Mouse (Mus musculus) CH12.LX (cell line): Measurements from ENCODE around the gene Pkn2. TPM values are rescaled to one million over a fixed set of nuclear protein-coding genes. Genes with fewer than 3 reads are reported as not detected.

Source experiments
- DNase-seq: peaks from one replicate; pipeline ENCODE4 v3.0.0-alpha.2; 2013; ENCODE audit errors: extremely low read depth
- H3K27ac ChIP-seq: 2 replicates; pipeline ENCODE4 v1.5.1; 2012; ENCODE audit warnings: low read depth, mild to moderate bottlenecking, control low read depth, moderate library complexity; ENCODE audit not compliant: insufficient read depth
- H3K27me3 ChIP-seq: replicated peaks from 2 replicates; pipeline ENCODE3; 2012; ENCODE audit warnings: inconsistent platforms
- H3K36me3 ChIP-seq, 2 experiments: replicated peaks in 1 of 2; 2 replicates each; pipeline versions ENCODE3 to v1.6.1; 2012; ENCODE audit warnings: inconsistent platforms in 1 of 2, low read length in 1 of 2, mild to moderate bottlenecking in 1 of 2, mixed read lengths in 1 of 2, moderate library complexity in 1 of 2; ENCODE audit not compliant: control insufficient read depth in 1 of 2, insufficient read depth in 1 of 2
- H3K4me1 ChIP-seq, 2 experiments: 2 replicates each; pipeline ENCODE4 v1.6.1; 2012; ENCODE audit warnings: inconsistent platforms in 1 of 2, moderate library complexity in 1 of 2; ENCODE audit not compliant: insufficient read depth in 2 of 2, control insufficient read depth in 1 of 2
- H3K4me2 ChIP-seq: 2 replicates; pipeline ENCODE4 v1.6.1; 2012; ENCODE audit warnings: low read depth, mild to moderate bottlenecking, control low read depth; ENCODE audit not compliant: poor library complexity, insufficient read depth, severe bottlenecking
- H3K4me3 ChIP-seq, 3 experiments: fragments of 150-350 bp in 1 of 3; sonication (generic) in 1 of 3; replicated peaks in 1 of 3; 2 replicates each; pipeline versions ENCODE3 to v1.5.1; 2011 to 2012; ENCODE audit warnings: low read depth in 2 of 3, low read length in 2 of 3, mild to moderate bottlenecking in 2 of 3, moderate library complexity in 2 of 3, control low read depth in 1 of 3, improper control_type of control experiment in 1 of 3, inconsistent platforms in 1 of 3, mixed read lengths in 1 of 3; ENCODE audit not compliant: poor library complexity in 1 of 3
- H3K79me2 ChIP-seq: replicated peaks from 2 replicates; pipeline ENCODE4 v1.6.1; 2012; ENCODE audit warnings: mild to moderate bottlenecking, moderate library complexity; ENCODE audit not compliant: control insufficient read depth, poor library complexity, insufficient read depth, severe bottlenecking; ENCODE audit errors: extremely low read depth
- H3K9ac ChIP-seq: 2 replicates; pipeline ENCODE4 v1.6.1; 2012; ENCODE audit warnings: low read depth, mild to moderate bottlenecking, control low read depth, moderate library complexity; ENCODE audit not compliant: insufficient read depth
- H3K9me3 ChIP-seq: replicated peaks from 2 replicates; pipeline ENCODE3; 2012; ENCODE audit warnings: low read length, inconsistent platforms, mixed read lengths
- CHD2 ChIP-seq: IDR thresholded peaks from 2 replicates; pipeline ENCODE4 v1.6.1; 2011; ENCODE audit warnings: low read length, improper control_type of control experiment
- CTCF ChIP-seq, 2 experiments: IDR thresholded peaks in 1 of 2; conservative IDR thresholded peaks in 1 of 2; 2 replicates each; pipeline ENCODE4 v1.5.1; 2011 to 2012; ENCODE audit warnings: low read depth in 2 of 2, low read length in 2 of 2, improper control_type of control experiment in 1 of 2, inconsistent platforms in 1 of 2, mild to moderate bottlenecking in 1 of 2, moderate library complexity in 1 of 2
- E2F4 ChIP-seq: IDR thresholded peaks from 2 replicates; pipeline ENCODE4 v1.6.1; 2011; ENCODE audit warnings: low read depth, low read length, improper control_type of control experiment; ENCODE audit not compliant: insufficient replicate concordance
- EP300 ChIP-seq: IDR thresholded peaks from 2 replicates; pipeline ENCODE4 v1.6.1; 2011; ENCODE audit warnings: low read length, improper control_type of control experiment
- ETS1 ChIP-seq: conservative IDR thresholded peaks from 2 replicates; pipeline ENCODE4 v1.6.1; 2012; ENCODE audit warnings: low read depth, mild to moderate bottlenecking, inconsistent platforms, low read length, improper control_type of control experiment, moderate library complexity
- IRF4 ChIP-seq: IDR thresholded peaks from 2 replicates; pipeline ENCODE4 v1.6.1; 2014; ENCODE audit warnings: low read depth, mild to moderate bottlenecking, inconsistent platforms, low read length, improper control_type of control experiment
- JUND ChIP-seq: conservative IDR thresholded peaks from 2 replicates; pipeline ENCODE4 v1.6.1; 2011; ENCODE audit warnings: low read depth, low read length, improper control_type of control experiment
- MAFK ChIP-seq: IDR thresholded peaks from 2 replicates; pipeline ENCODE4 v1.6.1; 2011; ENCODE audit warnings: low read length, improper control_type of control experiment; ENCODE audit not compliant: insufficient replicate concordance
- MAZ ChIP-seq: IDR thresholded peaks from 2 replicates; pipeline ENCODE4 v1.6.1; 2012; ENCODE audit warnings: low read depth, mild to moderate bottlenecking, inconsistent platforms, low read length, improper control_type of control experiment, moderate library complexity
- MEF2A ChIP-seq: IDR thresholded peaks from 2 replicates; pipeline ENCODE4 v1.6.1; 2014; ENCODE audit warnings: low read depth, mild to moderate bottlenecking, inconsistent platforms, low read length, improper control_type of control experiment, borderline replicate concordance
- NRF1 ChIP-seq: IDR thresholded peaks from 2 replicates; pipeline ENCODE4 v1.6.1; 2014; ENCODE audit warnings: low read depth, mild to moderate bottlenecking, inconsistent platforms, low read length, improper control_type of control experiment, moderate library complexity
- POLR2A ChIP-seq: IDR thresholded peaks from 2 replicates; pipeline ENCODE4 v1.6.1; 2011; ENCODE audit warnings: low read depth, mild to moderate bottlenecking, improper control_type of control experiment, low read length
- RAD21 ChIP-seq: IDR thresholded peaks from 2 replicates; pipeline ENCODE4 v1.6.1; 2011; ENCODE audit warnings: low read depth, mild to moderate bottlenecking, low read length, improper control_type of control experiment, moderate library complexity
- TCF12 ChIP-seq: IDR thresholded peaks from 2 replicates; pipeline ENCODE4 v1.6.1; 2014; ENCODE audit warnings: low read depth, mild to moderate bottlenecking, inconsistent platforms, low read length, improper control_type of control experiment
- UBTF ChIP-seq: IDR thresholded peaks from 2 replicates; pipeline ENCODE4 v1.6.1; 2012; ENCODE audit warnings: low read depth, mild to moderate bottlenecking, inconsistent platforms, low read length, improper control_type of control experiment, moderate library complexity
- ZC3H11A ChIP-seq: IDR thresholded peaks from 2 replicates; pipeline ENCODE4 v1.6.1; 2012; ENCODE audit warnings: low read depth, mild to moderate bottlenecking, inconsistent platforms, low read length, improper control_type of control experiment
- ZKSCAN1 ChIP-seq: IDR thresholded peaks from 2 replicates; pipeline ENCODE4 v1.6.1; 2012; ENCODE audit warnings: low read depth, inconsistent platforms, low read length, improper control_type of control experiment, borderline replicate concordance
- ZMIZ1 ChIP-seq: IDR thresholded peaks from 2 replicates; pipeline ENCODE4 v1.6.1; 2012; ENCODE audit warnings: low read depth, mild to moderate bottlenecking, inconsistent platforms, low read length, improper control_type of control experiment
- dilution Hi-C: fragments of 300-500 bp; cut with MboI; formaldehyde crosslinking; loops from 2 replicates; pipeline ENCODE4 v1.14.3; 2020; ENCODE audit warnings: low sequenced_read_pairs; ENCODE audit not compliant: extremely low pct_unique_long_range_greater_than_20kb, extremely low pct_ligation_motif_present
- in situ Hi-C: fragments of 300-500 bp; cut with MboI; formaldehyde crosslinking; loops from 3 replicates; pipeline ENCODE4 v1.14.3; 2019; ENCODE audit warnings: low sequenced_read_pairs, low pct_ligation_motif_present, low pct_unique_long_range_greater_than_20kb, mixed read lengths
- polyA plus RNA-seq: library from polyadenylated mRNA; unstranded; fragments of >175 nt; gene quantifications from 2 replicates; pipeline ENCODE4 v1.2.1, GENCODE M21; 2012; ENCODE audit warnings: low read depth; ENCODE audit not compliant: insufficient read length
- total RNA-seq, 2 experiments: library from RNA; depleted of rRNA; stranded (reverse); fragments of 300-350 nt in 1 of 2; fragments of >200 nt in 1 of 2; gene quantifications; 2 replicates each; pipeline ENCODE4 v1.2.3; 2012 to 2014

Pkn2 gene
- total and polyA plus RNA-seq, 3 experiments: 39.5 to 54.3 (median 49.2) TPM

GRCm38 (mm10) chr3:142758593-142758992 is 123.2 kb downstream of the Pkn2 start:
- Histone ChIP-seq H3K79me2 (no peaks in the 10 kb centered on the region), H3K4me2 (no peak overlapping the region), H3K36me3 (peaks cover 0 to 4% of the 10 kb centered on the region in 2 experiments), H3K9ac (no peak overlapping the region), H3K4me3 (no peak overlapping the region), H3K4me1 (no peaks in the 10 kb centered on the region), H3K27me3 (no peaks in the 10 kb centered on the region), H3K9me3 (no peaks in the 10 kb centered on the region), H3K27ac (no peak overlapping the region)
- no peak for DNase-seq
- dilution Hi-C loops: no loop called here
- no peak for TF ChIP-seq RAD21
- no peak for TF ChIP-seq E2F4
- TF ChIP-seq ZKSCAN1: no peak
- TF ChIP-seq ZMIZ1: no peak
- TF ChIP-seq NRF1: no peak
- no peak for TF ChIP-seq JUND
- no peak for TF ChIP-seq ETS1
- no peak for TF ChIP-seq CHD2
- TF ChIP-seq MAZ: no peak
- no peak for TF ChIP-seq EP300
- in situ Hi-C loops: no loop called here

GRCm38 (mm10) chr3:142757841-142758240 is 124.0 kb downstream of the Pkn2 start:
- Histone ChIP-seq H3K79me2 (no peaks in the 10 kb centered on the region), H3K27me3 (no peaks in the 10 kb centered on the region), H3K36me3 (peaks cover 0 to 4% of the 10 kb centered on the region in 2 experiments), H3K4me3 (no peak overlapping the region), H3K4me1 (no peaks in the 10 kb centered on the region), H3K9ac (no peak overlapping the region), H3K4me2 (no peak overlapping the region), H3K9me3 (no peaks in the 10 kb centered on the region), H3K27ac (no peak overlapping the region)
- dilution Hi-C loops: no loop called here
- in situ Hi-C loops: no loop called here
- no peak for DNase-seq
- TF ChIP-seq POLR2A (no peak), NRF1 (no peak), ZC3H11A (no peak), UBTF (no peak), MAFK (no peak), MEF2A (no peak), E2F4 (no peak), TCF12 (no peak), CTCF (conservative IDR thresholded peaks at IDR 0.05 in 1 of 2, IDR thresholded peaks at IDR 0.05 in 1 of 2; ENCODE audit: low read depth in 2 of 2, low read length in 2 of 2) (no peak), MAZ (no peak), IRF4 (no peak)
